Mouse (Mus musculus): ENCODE data around the gene Ilkap. TPM values are rescaled to one million over a fixed set of nuclear protein-coding genes. Genes with fewer than 3 reads are reported as not detected.
A peak's percentile ranks its signal among the peaks of the same experiment; 100 is the strongest.

Ilkap gene
- polyA plus RNA-seq, 1 experiment from 2014 or later, result 150 TPM

DNA sequence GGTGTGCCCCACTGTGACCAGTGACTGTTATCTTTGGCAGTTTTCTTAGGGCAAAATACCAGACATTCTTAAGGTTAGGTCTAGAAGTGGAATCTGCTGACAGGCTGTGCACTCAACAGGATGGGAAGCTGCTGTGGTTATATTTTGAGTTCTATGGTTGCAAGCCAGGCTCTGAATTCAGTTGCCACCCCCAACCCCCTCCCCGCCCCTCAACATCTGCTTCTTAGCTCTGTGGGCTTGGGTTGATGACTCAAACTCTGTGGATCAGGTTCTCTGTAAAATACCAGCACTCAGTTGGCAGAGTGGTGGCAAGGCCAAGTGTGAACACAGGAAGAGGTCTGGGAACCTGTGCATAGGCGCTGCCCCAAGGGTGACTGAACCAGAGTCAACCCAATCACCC, 46.3 kb downstream of the Ilkap start:
- Histone ChIP-seq H3K9me3 (ENCODE audit: control insufficient read depth, low read length) (no peaks in the 10 kb centered on the region), H3K4me1 (ENCODE audit: control insufficient read depth, insufficient read depth, low read length) (no peaks in the 10 kb centered on the region), H3K4me3 (ENCODE audit: low read depth, low read length) (no peak overlapping the region), H3K27me3 (ENCODE audit: control insufficient read depth, insufficient read depth, low read length) (no peaks in the 10 kb centered on the region; the same call in 1 of the 2 replicates), H3K27ac (ENCODE audit: low read depth, low read length) (no peak overlapping the region), H3K4me2 (ENCODE audit: low read depth, low read length) (no peak overlapping the region), H3K36me3 (ENCODE audit: control insufficient read depth, insufficient read depth, low read length) (no peaks in the 10 kb centered on the region), H3K9ac (replicated peaks; ENCODE audit: low read depth, low read length) (no peak overlapping the region)
- no peak for ATAC-seq (ENCODE audit: low read depth)
- 80% methylated on average over 2 of the region's 2 CpGs for WGBS

DNA sequence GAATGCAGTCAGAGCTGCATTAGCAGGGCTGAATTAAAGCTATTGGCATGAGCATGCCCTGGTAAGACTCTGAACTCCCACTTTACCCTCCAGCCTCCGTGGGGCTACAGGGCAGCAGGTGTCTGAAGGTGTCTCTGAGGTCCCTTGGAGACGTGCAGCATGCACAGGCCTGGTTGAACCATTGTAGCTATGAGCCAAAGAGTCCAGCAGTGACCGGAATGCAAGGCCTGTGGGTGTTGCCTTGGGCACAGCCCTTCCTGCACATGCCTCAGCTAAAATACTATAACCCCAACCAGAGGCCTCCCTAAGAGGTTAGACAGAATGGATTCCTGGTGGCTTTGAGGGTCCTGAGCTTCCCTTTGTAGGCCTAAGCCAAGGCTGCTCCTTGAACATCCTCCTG, 47.4 kb downstream of the Ilkap start:
- Histone ChIP-seq H3K27ac (ENCODE audit: low read depth, low read length) (no peak overlapping the region), H3K4me1 (ENCODE audit: control insufficient read depth, insufficient read depth, low read length) (no peaks in the 10 kb centered on the region), H3K4me2 (ENCODE audit: low read depth, low read length) (no peak overlapping the region), H3K9ac (replicated peaks; ENCODE audit: low read depth, low read length) (no peak overlapping the region), H3K27me3 (ENCODE audit: control insufficient read depth, insufficient read depth, low read length) (peaks cover 2% of the 10 kb centered on the region; the same call in 1 of the 2 replicates), H3K9me3 (ENCODE audit: control insufficient read depth, low read length) (no peaks in the 10 kb centered on the region), H3K36me3 (ENCODE audit: control insufficient read depth, insufficient read depth, low read length) (no peaks in the 10 kb centered on the region), H3K4me3 (ENCODE audit: low read depth, low read length) (no peak overlapping the region)
- no peak for ATAC-seq (ENCODE audit: low read depth)
- 82% methylated on average over 3 of the region's 3 CpGs for WGBS

DNA sequence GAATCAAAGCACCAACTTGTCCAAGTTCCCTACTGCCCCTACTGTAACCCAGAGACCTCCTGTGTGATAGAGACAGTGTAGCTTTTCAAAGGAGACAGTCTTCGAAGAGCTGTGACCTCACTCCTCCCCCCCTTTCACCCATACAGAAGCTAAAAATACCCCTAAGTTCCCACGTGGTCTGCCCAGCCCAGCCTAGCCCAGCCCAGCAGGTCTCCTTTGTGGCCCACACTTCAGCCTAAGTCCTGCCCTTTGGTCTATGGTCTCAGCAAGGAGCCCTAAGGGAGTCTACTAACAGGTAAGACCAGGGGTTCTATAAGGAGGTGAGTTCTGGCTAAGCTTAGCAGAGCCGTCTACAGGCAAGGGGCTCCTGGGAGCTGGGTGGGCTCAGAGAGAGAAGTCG, 47.8 kb downstream of the Ilkap start, which contains the start of gene Klhl30:
TSS of gene Klhl30 (plus strand) at position 176 of the 400 bp plus-strand sequence.
- H3K9ac ChIP-seq (replicated peaks; ENCODE audit: low read depth, low read length), result no peak within 1 kb of the TSS
- WGBS, result 66% methylated on average over 4 of the region's 4 CpGs
- no peaks in the 10 kb centered on the region for H3K9me3 ChIP-seq (ENCODE audit: control insufficient read depth, low read length)
- peaks cover 6% of the 10 kb centered on the region for H3K27me3 ChIP-seq (ENCODE audit: control insufficient read depth, insufficient read depth, low read length)
- no peak within 1 kb of the TSS for H3K4me3 ChIP-seq (ENCODE audit: low read depth, low read length)
- ATAC-seq (ENCODE audit: low read depth), result no peak
- no peak within 1 kb of the TSS for H3K27ac ChIP-seq (ENCODE audit: low read depth, low read length)
- no peaks in the 10 kb centered on the region for H3K36me3 ChIP-seq (ENCODE audit: control insufficient read depth, insufficient read depth, low read length)
- H3K4me1 ChIP-seq (ENCODE audit: control insufficient read depth, insufficient read depth, low read length), result no peaks in the 10 kb centered on the region
- no peak within 1 kb of the TSS for H3K4me2 ChIP-seq (ENCODE audit: low read depth, low read length)

DNA sequence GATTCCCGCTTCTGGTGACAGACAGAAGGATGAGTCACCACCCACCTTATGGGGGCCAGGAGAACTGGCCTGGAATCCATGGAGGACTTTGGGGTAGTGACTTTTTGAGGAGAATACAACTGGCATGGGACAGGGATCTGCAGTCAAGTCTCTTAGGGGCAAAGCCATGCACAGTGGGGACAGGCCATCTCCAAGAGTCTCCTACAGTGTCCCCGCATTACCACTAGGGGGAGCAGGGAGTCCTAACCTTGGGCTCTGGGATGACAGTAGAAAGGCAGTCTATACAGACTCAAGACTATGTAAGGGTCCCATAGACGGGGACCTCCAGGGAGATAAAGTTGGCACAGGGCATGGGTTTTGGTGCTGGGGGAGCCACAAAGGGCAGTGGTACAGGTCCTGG, 51.7 kb downstream of the Ilkap start:
- Histone ChIP-seq H3K9me3 (ENCODE audit: control insufficient read depth, low read length) (no peaks in the 10 kb centered on the region), H3K4me2 (ENCODE audit: low read depth, low read length) (no peak overlapping the region)
- 36% methylated on average over 3 of the region's 3 CpGs for WGBS

DNA sequence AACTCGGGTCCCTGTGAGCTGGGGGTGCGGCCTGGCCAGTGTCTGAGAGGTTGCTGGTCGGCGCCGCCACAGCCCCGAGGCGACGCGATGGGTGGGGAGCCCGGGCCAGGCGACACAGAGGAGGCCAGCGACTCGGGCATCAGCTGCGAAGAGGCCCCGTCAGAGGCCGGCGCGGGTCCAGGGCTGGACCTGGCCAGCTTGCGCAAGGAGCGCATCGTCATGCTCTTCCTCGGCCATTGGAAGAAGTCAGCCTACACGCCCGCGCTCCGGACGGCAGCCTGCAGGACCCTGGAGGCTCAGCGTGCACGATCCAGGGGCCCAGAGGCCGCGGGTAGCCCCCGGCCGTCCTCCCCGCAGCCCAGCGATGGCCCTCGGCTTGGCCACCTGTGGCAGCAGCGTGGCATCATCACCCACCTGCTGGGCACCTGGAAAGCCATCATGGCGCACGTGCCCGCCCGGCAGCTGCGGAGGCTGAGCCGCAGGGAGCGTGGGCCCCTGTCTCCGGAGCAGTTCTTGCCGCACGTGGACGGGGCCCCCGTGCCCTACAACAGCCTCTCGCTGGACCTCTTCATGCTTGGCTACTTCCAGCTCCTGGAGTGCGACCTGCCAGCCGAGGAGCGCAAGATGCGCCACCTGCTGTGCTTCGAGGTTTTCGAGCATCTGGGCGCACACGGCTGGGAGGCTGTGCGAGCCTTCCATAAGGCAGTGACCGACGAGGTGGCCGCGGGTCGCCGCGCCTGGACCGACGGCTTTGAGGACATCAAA, 53.5 kb downstream of the Ilkap start:
- no peaks in the 10 kb centered on the region for H3K36me3 ChIP-seq (ENCODE audit: control insufficient read depth, insufficient read depth, low read length)
- peaks cover 29% of the 10 kb centered on the region for H3K27me3 ChIP-seq (ENCODE audit: control insufficient read depth, insufficient read depth, low read length)
- 0 out of 2 replicates have a peak, but pooled peaks have one; percentile 10 for ATAC-seq (ENCODE audit: low read depth)
- H3K4me3 ChIP-seq (ENCODE audit: low read depth, low read length), result peak overlapping the region; percentile 22; the same call in 1 of the 2 replicates
- no peak overlapping the region for H3K27ac ChIP-seq (ENCODE audit: low read depth, low read length)
- peaks cover 8% of the 10 kb centered on the region for H3K4me1 ChIP-seq (ENCODE audit: control insufficient read depth, insufficient read depth, low read length)
- H3K4me2 ChIP-seq (ENCODE audit: low read depth, low read length), result peak overlapping the region; percentile 56
- no peaks in the 10 kb centered on the region for H3K9me3 ChIP-seq (ENCODE audit: control insufficient read depth, low read length)
- H3K9ac ChIP-seq (replicated peaks; ENCODE audit: low read depth, low read length), result 0 out of 2 replicates have a peak overlapping the region, but pooled peaks have one; percentile 21
- WGBS, result 2% methylated on average over 68 of the region's 68 CpGs

More for the DNA sequence above, 51.7 kb downstream of the Ilkap start:
- no peak overlapping the region for H3K9ac ChIP-seq (replicated peaks; ENCODE audit: low read depth, low read length)
- H3K4me1 ChIP-seq (ENCODE audit: control insufficient read depth, insufficient read depth, low read length), result peaks cover 8% of the 10 kb centered on the region
- no peak overlapping the region for H3K27ac ChIP-seq (ENCODE audit: low read depth, low read length)
- ATAC-seq (ENCODE audit: low read depth), result peak; percentile 82; the same call in 1 of the 2 replicates
- peaks cover 29% of the 10 kb centered on the region for H3K27me3 ChIP-seq (ENCODE audit: control insufficient read depth, insufficient read depth, low read length)
- no peaks in the 10 kb centered on the region for H3K36me3 ChIP-seq (ENCODE audit: control insufficient read depth, insufficient read depth, low read length)
- H3K4me3 ChIP-seq (ENCODE audit: low read depth, low read length), result no peak overlapping the region

DNA sequence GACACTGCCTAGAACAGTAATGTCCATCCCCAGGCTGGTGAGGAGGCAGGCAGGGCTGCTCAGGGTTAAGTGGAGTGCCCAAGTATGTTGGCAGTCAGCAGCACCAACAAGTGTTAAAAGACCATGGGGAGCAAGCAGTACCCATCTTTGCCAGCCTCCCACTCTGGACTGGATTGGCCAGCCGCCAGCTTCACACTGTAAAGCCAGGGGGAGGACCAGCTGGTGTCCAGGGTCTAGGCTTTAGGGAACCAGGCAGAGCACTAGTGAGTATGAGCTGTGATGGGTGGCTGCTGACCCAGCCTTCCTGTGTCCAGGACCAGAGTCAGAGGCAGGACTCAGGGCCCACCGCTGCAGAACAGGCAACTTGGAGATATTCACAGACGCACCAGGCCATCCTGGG, 54.6 kb downstream of the Ilkap start:
- Histone ChIP-seq H3K9ac (replicated peaks; ENCODE audit: low read depth, low read length) (no peak overlapping the region), H3K4me2 (ENCODE audit: low read depth, low read length) (no peak overlapping the region), H3K9me3 (ENCODE audit: control insufficient read depth, low read length) (no peaks in the 10 kb centered on the region), H3K27me3 (ENCODE audit: control insufficient read depth, insufficient read depth, low read length) (peaks cover 29% of the 10 kb centered on the region), H3K4me1 (ENCODE audit: control insufficient read depth, insufficient read depth, low read length) (peaks cover 8% of the 10 kb centered on the region), H3K27ac (ENCODE audit: low read depth, low read length) (no peak overlapping the region), H3K36me3 (ENCODE audit: control insufficient read depth, insufficient read depth, low read length) (no peaks in the 10 kb centered on the region), H3K4me3 (ENCODE audit: low read depth, low read length) (no peak overlapping the region)
- 84% methylated on average over 3 of the region's 3 CpGs for WGBS
- ATAC-seq (ENCODE audit: low read depth), result no peak

DNA sequence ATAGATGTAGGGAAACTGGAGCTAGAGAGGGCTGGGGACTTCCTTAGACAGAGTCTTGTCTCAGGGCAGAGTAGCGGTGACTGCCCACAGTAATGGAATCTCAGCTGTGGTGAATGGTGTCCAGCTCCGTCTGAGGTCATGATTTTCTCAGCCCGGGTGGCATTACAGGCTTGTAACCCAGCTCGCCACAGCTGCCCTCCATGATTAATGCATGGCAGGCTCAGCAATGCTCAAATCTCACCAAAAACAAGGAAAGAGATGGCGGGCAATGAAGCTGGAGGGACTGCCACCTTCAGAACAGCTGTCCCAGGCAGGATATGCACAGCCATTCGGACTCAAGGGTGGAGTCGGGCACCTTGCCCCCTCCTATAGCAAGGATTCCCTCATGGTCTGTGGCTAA, 61.3 kb downstream of the Ilkap start:
- H3K4me1 ChIP-seq (ENCODE audit: control insufficient read depth, insufficient read depth, low read length), result no peaks in the 10 kb centered on the region
- H3K27ac ChIP-seq (ENCODE audit: low read depth, low read length), result no peak overlapping the region
- no peak overlapping the region for H3K4me2 ChIP-seq (ENCODE audit: low read depth, low read length)
- H3K36me3 ChIP-seq (ENCODE audit: control insufficient read depth, insufficient read depth, low read length), result no peaks in the 10 kb centered on the region
- H3K4me3 ChIP-seq (ENCODE audit: low read depth, low read length), result no peak overlapping the region
- H3K9ac ChIP-seq (replicated peaks; ENCODE audit: low read depth, low read length), result no peak overlapping the region
- WGBS, result 91% methylated on average over 7 of the region's 7 CpGs
- no peaks in the 10 kb centered on the region for H3K9me3 ChIP-seq (ENCODE audit: control insufficient read depth, low read length)
- H3K27me3 ChIP-seq (ENCODE audit: control insufficient read depth, insufficient read depth, low read length), result no peaks in the 10 kb centered on the region
- ATAC-seq (ENCODE audit: low read depth), result no peak

DNA sequence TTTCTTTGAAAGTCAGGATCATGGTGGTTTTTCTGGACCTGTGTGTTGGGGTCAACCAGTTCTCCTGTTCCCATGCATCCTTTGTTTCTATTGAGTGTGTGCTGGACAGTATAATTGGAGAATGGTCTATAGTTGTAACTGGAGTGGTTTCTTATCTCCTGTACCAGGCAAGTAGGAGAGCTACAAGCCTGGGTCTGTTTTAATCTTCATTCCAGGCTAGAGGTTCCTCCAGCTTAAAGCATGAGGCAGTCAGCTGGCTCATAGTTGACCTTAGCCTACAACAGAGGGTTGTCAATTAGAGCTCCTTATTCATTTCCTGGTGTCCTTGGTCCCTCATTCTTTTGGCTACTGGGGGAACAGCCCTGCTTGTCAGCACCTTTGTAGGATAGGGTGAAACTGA, 65.0 kb downstream of the Ilkap start:
- no peaks in the 10 kb centered on the region for H3K36me3 ChIP-seq (ENCODE audit: control insufficient read depth, insufficient read depth, low read length)

DNA sequence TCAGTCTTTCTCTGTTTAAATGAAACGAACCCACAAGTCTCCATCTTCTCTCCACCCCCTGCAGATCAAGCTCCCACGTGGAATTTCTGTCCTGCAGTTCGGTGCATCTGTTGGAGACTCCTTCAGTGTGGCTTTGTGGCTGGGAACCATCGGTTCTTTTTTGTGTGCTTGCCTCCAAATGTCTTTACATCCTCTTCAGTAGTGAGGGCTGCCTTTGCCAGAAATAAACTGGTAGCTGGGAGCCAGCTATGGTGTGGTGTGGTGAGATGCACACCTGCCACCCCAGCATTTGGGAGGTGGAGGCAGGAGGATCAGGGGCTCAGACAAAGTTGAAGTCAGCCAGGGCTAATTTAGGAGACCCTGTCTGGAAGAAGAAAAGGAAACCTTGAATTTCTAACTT, 66.5 kb downstream of the Ilkap start:
- Histone ChIP-seq H3K27me3 (ENCODE audit: control insufficient read depth, insufficient read depth, low read length) (no peaks in the 10 kb centered on the region), H3K9ac (replicated peaks; ENCODE audit: low read depth, low read length) (no peak overlapping the region), H3K27ac (ENCODE audit: low read depth, low read length) (no peak overlapping the region), H3K4me3 (ENCODE audit: low read depth, low read length) (no peak overlapping the region), H3K36me3 (ENCODE audit: control insufficient read depth, insufficient read depth, low read length) (no peaks in the 10 kb centered on the region), H3K9me3 (ENCODE audit: control insufficient read depth, low read length) (no peaks in the 10 kb centered on the region), H3K4me1 (ENCODE audit: control insufficient read depth, insufficient read depth, low read length) (no peaks in the 10 kb centered on the region), H3K4me2 (ENCODE audit: low read depth, low read length) (no peak overlapping the region)
- 45% methylated on average over 4 of the region's 4 CpGs for WGBS
- no peak for ATAC-seq (ENCODE audit: low read depth)

More for the DNA sequence above, 65.0 kb downstream of the Ilkap start:
- Histone ChIP-seq H3K9ac (replicated peaks; ENCODE audit: low read depth, low read length) (no peak overlapping the region), H3K27ac (ENCODE audit: low read depth, low read length) (no peak overlapping the region), H3K27me3 (ENCODE audit: control insufficient read depth, insufficient read depth, low read length) (no peaks in the 10 kb centered on the region), H3K9me3 (ENCODE audit: control insufficient read depth, low read length) (no peaks in the 10 kb centered on the region), H3K4me1 (ENCODE audit: control insufficient read depth, insufficient read depth, low read length) (no peaks in the 10 kb centered on the region), H3K4me2 (ENCODE audit: low read depth, low read length) (no peak overlapping the region), H3K4me3 (ENCODE audit: low read depth, low read length) (no peak overlapping the region)
- ATAC-seq (ENCODE audit: low read depth), result no peak
